Mouse (Mus musculus): ENCODE data around the gene Tnfrsf1a. TPM values are rescaled to one million over a fixed set of nuclear protein-coding genes. Genes with fewer than 3 reads are reported as not detected.
"Not testable (repeated sequence)": the region's sequence is repeated elsewhere in the genome, so short reads cannot be mapped to it uniquely, and the experiment has no call there.

Tnfrsf1a gene
- total RNA-seq (2015) (96.4 and 101 TPM in 2 replicates), total RNA-seq (2017) (90.2 and 116 TPM in 2 replicates)

DNA sequence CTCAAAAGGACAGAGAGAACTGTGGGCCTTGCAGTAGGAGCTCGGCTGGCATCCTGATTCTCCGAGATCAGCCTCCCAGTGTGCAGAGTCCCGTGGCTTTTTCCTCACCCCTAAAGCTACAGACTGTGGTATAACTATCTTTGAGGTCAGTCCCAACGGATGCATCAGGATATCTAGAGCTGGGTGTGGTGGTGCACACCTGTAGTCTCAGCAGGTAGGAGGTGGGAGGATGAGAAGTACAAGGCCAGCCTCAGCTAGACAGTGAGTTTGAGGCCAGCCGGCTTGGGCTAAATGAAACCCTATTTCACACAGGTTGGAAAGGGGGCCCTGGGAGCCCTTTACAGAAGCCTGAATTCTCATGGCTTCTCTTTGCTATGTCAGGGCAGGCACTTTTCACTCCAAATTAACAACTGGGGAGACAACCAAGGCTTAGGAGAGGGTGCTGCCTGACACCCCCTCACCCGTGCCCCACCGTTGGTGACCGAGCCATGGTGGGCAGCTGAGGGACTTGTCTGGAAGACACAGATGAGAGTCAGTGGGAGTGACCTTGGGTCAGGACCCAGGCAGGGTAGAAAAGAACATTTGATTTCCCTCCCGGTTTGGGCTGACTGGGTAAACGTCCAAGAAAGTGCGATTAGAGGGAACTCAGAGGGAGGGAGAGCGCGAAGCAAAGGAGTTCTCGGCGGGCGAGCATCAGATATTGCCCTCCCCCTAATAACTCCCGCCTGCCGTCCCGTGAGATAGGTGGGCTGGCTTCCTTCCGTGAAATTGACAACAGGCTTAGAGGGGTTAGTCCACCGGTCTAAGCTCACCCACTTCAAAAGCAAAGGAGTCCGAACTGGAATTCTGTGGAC, at the start of gene Tnfrsf1a:
Tnfrsf1a (plus strand) TSS at position 642 of the 854 bp plus-strand sequence.
- ATAC-seq (ENCODE audit: poor library complexity, severe bottlenecking) = no peak

DNA sequence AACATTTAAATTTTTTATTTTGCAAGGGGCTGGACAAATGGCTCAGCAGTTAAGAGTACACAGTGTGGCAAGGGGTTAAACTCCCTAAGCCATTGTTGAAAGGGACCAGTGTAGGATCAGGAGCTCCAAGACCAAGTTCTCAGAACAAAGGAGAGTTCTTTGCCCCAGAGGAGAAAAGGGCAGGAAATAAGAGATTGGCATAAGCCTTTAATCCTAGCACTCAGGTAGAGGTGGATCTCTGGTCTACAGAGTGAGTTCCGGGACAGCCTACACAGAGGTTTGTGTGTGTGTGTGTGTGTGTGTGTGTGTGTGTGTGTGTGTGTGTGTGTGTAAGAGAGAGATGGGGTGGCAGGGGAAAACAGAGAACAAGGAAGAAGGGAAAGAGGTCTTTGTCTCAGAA, 48.2 kb upstream of the Tnfrsf1a start:
- ATAC-seq (ENCODE audit: poor library complexity, severe bottlenecking) = no peak

DNA sequence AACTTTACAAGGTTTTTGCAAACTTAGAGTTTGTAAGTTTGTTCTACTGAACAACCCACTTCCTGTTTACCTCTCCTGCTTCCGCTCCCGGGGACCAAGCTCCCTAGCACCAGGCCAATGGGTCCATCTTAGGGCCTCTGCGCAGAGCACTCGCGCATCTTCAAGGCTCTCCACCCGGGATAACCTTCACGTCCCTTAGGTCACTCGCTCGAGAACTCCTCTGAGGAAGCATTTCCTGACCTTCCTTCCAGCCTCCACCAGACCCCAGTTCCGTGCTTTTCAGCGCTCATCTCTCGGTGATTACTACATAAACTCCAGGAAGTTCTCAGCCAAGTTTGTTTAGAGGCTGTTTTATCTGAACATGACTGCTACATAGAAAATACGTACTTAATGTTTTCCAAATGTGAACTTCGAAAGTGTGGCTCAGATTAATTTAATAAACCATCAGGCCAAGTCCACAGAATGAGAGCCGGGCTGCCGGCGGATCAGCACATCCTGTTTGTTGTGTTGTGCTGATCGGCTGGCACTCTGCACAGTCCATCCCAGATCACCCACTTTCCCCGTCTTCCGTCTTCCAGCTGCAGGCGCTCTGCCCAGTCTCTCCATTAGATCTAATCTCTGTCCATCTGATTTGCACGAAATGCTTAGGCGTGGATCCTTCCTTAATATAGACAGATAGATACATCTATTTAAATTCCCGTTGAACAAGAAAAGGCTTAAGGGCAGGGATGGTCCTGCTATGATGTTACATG, 46.8 kb upstream of the Tnfrsf1a start:
- ATAC-seq (ENCODE audit: poor library complexity, severe bottlenecking) = no peak

DNA sequence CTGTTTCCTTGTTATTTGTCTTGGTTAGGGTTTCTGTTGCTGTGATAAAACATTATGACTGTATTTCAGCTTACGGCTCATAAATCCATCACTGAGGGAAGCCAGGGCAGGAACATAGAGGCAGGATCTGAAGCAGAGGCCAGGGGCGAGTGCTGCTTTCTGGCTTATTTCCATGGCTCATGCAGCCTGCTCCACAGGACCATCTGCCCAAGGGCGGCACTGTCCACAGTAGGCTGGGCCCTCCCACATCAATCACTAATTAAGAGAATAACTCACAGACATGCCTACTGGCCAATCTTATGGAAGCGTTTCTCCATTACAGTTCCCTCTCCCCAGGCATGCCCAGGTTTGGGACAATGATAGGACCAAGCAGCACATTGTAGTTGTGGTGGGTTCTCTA, 45.9 kb upstream of the Tnfrsf1a start:
- ATAC-seq (ENCODE audit: poor library complexity, severe bottlenecking) = no peak

DNA sequence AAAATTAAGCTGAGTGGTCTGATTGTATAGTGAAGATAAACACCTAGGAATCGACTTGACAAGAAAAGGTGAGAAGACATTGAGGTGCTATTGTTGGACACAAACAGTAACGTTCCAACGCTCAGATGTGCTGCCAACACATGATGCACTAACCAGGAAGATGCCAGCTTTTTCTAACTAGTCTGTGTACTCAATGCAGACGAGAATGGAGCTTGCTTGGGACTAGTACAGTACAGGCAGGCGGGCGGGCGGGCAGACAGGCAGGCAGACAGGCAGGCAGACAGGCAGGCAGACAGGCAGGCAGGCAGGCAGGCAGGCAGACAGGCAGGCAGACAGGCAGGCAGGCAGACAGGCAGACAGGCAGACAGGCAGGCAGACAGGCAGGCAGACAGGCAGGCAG, 44.8 kb upstream of the Tnfrsf1a start:
- not testable (repeated sequence) for ATAC-seq (ENCODE audit: poor library complexity, severe bottlenecking)

DNA sequence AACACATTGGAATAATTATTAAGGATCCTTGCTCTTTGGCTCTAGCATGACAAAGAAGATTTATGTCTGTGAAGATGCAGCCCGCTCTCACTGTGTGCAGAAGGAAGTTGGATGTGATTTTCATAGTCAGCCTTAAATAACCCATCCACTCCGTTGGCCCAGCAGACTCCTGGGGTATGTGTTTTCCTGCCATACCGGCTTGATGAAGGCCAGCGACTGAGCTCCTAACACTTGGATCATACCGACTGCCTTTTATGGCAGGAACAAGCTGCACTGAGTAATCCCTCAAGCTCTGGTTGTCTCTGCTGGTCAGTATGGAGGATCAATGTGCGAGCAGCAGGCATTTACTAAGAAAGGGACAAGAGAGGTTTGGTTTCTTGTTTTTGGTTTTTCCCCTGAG, 43.7 kb upstream of the Tnfrsf1a start:
- no peak for ATAC-seq (ENCODE audit: poor library complexity, severe bottlenecking)

DNA sequence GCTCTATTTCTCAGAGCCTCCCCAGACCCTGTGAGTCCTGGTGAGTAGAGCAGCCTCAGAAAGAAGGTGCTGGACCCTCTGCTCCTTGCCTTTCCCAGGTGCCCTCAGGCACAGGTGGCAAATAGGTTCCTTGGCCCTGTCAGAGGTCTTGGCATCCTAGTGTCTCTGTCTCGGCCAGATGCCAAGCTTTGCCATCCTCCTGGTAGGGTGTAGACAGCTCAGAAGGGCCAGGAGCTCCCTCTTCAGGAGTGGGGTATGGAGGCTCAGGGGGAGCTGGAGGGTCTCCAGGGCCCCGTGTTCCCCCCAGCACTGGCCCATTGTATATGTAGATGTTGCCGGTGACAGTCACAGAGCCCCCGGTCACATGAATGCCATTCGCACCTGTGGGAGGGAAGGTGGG, 42.1 kb upstream of the Tnfrsf1a start:
- ATAC-seq (ENCODE audit: poor library complexity, severe bottlenecking) = no peak

DNA sequence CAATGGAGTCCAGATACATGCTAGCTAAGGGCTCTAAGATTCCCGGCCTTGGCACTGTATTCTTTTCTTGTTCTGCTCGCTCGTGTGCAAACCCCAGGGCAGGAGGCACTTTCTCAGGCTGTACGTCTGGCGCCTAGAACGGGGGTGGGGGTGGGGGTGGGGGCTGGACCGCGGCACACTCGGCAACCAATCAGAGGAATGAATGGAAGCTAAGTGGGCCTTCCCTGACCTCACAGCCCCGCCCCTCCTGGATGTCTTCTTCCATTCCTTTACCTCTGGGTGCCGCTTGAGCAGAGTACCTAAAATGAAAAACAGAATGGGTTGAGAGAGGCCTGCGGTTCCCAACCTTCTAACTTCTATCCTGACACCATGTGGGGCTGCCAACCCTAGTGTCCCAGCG, 40.2 kb upstream of the Tnfrsf1a start:
- ATAC-seq (ENCODE audit: poor library complexity, severe bottlenecking) = no peak

DNA sequence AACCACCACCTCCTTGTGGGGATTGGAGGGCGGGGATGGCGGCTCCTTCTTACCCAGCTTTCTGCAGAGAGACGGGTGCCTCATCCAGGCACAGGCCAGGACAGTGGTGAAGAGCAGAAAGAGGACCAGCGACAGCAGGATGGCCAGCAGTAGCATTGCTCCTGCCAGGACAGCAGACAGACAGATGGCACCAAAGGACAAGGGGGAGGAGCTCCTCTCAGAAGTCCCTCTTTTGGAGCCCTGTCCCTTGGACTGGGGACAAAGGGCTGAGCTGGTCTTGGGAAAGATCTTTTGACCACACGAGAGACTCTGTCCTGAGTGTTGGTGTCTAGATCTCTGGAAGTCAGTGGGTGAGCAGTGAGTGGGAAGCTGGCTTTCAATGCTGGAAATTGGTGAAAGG, 39.8 kb upstream of the Tnfrsf1a start:
- no peak for ATAC-seq (ENCODE audit: poor library complexity, severe bottlenecking)

DNA sequence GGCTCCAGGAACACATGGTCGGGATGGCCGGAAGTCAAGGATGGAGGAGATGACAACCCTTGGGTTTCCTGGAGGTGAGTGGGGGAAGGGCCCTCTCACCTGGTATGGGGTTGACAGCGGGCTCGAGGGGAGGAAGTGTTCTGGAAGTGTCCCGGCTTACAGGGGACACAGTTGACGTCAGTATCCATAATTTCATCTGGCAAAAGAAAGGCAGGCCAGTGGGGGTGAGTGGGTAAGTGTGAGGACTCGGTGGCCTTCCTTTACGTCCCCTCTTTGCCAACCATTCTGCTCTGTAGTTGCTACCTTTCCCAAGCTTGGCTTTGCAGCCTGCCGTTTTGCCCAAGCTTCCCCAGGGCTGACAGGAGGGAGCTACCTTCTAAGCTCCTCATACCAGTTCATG, 37.0 kb upstream of the Tnfrsf1a start:
- ATAC-seq (ENCODE audit: poor library complexity, severe bottlenecking) = no peak

DNA sequence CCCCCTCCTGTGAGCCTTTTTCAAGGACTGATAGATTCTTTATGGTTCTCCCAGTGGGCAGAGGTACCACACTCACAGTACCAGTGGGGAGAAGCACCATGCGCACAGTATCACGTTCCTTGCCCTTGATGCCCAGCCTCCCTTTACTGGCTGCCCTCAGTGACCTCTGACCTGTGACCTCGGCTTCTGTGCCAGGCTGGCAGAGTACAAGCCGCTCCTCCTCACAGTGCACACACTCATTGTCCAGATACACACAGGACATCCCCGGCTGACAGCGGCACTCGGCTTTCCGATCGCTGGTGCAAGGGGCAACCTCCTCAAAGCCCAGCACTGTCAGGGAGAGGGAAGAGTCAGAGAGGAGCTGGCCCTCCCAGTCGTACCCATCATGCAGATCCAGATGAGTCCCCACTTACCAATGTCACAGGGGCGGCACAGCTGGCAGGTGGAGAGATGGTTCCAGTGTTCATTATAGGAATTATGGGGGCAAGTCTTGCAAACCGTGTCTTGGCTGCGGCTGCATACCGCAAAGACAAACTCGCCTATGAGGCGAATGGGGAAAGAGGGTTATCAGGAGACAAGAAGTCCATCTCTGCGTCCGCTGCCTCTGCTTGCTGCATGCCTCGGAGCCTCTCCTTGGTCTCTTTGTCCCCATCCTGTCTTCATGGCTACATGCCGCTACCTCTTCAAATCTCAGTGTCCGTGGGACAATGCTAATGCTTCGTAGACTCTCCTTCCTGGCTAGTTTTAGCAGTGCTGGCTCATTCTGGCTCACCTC, 36.4 kb upstream of the Tnfrsf1a start:
- ATAC-seq (ENCODE audit: poor library complexity, severe bottlenecking) = no peak

DNA sequence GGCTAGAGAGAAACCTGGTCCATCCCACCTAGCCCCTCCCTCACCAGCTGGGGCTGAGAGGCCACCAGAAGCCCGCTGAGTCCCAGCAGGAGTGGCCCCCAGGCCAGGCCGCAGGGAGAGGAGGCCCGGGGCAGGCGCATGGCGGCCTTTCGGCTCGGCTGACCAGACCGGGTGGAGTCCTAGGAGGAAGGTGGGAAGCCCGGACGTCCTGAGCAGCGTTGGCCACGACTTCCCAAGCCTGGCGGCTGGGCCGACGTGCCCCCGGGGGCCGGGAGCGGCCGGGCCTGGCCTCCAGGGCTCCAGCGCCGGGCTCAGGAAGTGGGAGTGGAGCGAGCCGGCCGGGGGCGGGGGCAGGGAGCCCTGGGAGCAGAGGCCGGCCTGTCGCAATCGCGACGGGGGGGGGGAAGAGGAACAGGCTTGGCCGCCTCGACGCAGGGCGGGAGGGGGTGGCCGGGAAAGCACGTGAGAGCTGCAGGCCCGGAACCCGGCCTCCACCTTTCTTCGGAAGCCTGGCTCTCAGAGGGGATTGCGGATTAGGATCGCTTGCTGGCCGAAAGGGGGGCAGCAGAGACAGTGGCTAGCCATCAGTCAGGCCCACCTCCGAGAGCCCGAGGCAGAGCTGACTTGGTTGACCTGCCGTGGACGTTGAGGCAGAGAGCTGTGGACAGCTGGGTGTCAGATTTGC, 35.5 kb upstream of the Tnfrsf1a start, which contains the start of gene Ltbr:
Ltbr (minus strand) TSS at position 340 of the 685 bp plus-strand sequence.
- peak; percentile 98 for ATAC-seq (ENCODE audit: poor library complexity, severe bottlenecking)

DNA sequence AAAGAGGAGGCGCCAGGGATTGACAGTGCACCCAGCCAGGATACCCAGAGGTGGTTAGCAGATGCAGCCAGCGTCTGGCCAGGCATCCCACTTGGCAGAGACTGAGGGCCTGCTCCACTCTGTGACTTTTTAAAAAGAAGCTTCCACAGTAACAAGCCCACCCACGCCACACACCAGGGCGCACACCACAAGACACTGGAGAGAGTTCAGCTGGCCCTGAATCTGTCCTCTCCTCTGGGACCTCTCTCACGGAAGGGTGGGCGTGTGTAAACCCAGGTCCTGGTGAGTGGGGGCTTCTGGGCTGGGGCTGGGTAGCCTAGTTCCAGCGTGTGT, 35.0 kb upstream of the Tnfrsf1a start:
- ATAC-seq (ENCODE audit: poor library complexity, severe bottlenecking) = no peak

DNA sequence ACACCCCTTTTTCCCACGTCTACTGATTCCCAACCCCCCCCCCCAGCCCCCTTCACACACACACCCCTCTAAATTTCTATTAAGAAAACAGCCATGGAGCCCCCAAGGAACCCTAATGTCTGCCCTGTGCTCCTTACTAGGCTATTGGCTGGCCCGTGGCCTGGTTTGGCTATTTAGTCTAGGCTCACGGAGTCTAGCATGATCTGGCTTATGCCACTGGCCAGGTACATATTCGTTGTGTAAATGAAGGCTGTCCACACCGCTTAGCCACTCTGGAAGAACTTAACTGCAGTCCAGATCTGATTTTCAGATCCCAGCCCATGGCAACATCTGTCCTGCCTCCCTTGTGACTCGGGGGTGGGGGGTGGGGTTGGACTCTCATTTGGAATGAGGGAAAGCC, 34.4 kb upstream of the Tnfrsf1a start:
- ATAC-seq (ENCODE audit: poor library complexity, severe bottlenecking) = no peak

DNA sequence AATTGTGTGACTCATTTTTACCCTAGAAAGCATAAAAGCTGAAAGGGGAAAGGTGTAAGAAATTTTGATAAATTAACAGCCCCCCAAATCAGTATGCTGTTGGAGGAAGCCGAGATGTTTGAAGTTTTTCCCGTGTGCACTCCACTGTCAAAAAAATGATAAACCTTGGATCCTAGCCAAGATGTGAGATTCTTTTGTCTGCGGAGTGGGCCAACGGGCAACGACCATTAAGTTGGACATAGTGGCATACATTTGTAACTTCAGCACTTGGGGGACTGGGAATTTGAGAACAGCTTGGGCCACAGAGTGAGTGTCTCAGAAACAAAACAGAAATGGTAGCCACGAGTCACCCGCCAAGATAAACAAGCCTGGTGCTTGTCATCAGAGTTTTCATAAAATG, 32.1 kb upstream of the Tnfrsf1a start:
- ATAC-seq (ENCODE audit: poor library complexity, severe bottlenecking) = no peak

DNA sequence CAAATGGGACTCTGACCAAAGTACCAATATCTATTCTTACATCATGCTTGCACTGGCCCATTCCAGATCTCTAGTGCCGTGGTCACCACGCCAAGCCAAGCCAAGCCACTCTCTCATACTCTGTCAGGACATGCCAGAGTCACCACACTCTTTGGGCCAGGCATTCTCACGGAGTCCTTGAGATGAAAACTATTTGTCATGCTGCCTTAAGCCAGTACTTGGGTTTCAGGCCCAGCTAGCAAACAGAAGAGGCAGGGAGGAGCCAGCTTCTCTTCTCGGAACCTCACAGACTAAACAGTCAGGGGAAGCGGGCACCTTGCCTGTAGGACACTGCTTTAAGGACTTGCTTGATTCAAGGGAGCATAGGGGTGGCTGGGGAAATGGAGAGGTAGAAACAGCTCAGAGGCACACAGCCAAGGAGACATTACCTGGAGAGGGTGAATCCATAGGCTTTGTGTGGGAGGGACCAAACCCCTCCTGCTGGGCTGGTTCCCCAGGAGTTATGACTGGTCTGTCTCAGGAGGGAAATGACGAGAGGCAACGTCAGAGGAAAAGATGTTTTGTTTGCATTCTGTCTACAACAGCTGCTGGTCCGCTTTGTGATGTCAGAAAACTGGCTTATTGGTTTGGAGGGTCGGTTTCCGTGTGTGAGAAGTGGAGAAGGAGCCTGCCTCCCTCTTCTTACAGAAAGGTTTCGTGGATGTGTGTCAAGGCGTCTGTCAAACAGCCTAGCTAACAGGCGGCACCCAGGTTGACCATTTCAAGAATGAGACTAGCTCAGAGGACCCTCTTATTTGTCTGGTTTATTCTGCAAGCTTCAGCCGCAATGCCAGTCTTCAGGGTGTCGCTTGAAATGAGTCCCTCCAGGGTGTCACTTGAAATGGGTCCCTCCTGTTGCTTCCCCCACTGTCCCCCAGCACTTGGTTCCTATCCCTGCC, 29.9 kb upstream of the Tnfrsf1a start:
- no peak for ATAC-seq (ENCODE audit: poor library complexity, severe bottlenecking)

DNA sequence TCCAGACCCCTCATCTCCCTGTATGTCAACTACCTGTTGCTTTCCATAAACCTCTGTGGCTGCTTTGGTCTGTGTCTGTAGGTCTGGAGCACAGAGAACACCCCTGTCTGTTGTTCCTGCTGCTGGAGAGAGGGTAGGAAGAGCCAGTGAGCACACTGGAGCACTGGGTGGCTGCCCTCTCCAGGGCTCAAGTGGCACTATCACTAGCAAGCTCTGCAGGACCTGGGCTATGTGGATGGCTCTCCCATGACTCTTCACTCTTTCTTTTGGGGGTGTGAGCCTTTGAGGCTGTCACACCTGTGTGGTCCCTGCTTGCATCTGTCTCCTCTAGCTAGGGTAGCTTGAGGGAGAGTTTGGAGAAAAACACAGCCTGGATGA, 29.3 kb upstream of the Tnfrsf1a start:
- ATAC-seq (ENCODE audit: poor library complexity, severe bottlenecking) = no peak

DNA sequence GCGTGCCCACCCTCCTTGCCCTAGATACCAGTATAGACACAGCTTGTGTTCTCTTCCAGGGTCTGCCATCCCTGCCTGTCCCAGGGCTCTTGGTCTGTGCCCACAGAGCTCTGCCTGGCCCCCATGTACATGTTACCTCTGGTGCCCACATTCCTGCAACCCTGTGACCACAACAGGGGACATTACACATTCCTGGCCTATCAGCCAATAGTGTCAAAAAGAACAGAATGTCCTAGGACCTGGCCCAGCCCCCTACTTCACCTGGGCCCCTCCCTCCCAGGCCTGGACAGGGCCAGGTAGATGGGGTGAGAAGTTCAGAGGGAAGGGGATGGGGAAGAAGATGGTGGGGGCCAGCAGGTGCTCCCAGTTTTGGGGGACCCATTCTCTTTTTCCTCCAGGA, 28.8 kb upstream of the Tnfrsf1a start, which contains the start of gene Scnn1a:
Scnn1a (plus strand) TSS at position 337 of the 400 bp plus-strand sequence.
- no peak for ATAC-seq (ENCODE audit: poor library complexity, severe bottlenecking)

DNA sequence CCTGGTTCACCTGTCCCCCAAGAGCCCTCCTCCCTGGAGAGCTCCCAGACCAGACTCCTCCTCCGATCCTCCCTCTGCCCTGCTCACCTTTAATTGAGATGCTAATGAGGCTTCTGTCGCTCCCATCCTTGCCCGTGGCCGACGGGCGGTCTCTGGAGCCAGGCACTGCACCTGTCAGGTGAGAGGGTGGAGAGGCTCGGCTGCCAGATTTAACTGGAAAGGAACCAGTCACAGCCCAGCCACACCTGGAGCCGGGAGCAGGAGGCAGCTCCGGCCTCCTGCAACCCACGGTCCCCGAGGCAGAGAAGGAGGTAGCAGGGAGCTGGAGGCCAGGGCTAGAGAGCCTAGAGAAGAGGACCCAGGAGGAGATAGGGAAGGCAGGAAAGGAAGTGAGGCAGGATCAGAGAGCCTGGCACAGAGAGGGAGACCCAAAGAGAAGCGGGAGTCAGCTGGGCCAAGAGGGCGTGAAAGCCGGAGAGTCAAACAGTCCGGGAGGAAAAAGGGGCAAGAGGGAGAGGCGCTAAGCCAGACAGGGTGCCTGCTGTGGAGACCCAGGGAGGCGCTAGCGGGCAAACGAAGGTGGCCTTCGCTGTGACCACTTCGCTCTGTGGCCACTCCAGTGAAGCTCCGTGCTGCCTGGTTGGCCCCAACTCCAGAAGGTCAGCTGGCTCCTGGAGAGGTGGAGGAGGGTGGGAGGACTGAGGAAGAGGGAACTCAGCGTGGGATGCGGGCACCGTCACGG, 27.9 kb upstream of the Tnfrsf1a start:
- ATAC-seq (ENCODE audit: poor library complexity, severe bottlenecking) = no peak
